Mouse (Mus musculus) brain, embryonic 14.5 days (tissue): ENCODE data around the gene Klf13. TPM values are rescaled to one million over a fixed set of nuclear protein-coding genes. Genes with fewer than 3 reads are reported as not detected.

Source experiments
- DNase-seq: peaks from one replicate; pipeline ENCODE4 v3.0.0-alpha.2; 2011; ENCODE audit warnings: low read depth
- CTCF ChIP-seq: fragments of 200-500 bp; IDR thresholded peaks from 2 replicates; pipeline ENCODE4 v1.5.1; 2012; ENCODE audit warnings: inconsistent platforms, mild to moderate bottlenecking, moderate library complexity, borderline replicate concordance; ENCODE audit not compliant: insufficient read depth, insufficient read length; ENCODE audit errors: extremely low read depth
- POLR2A ChIP-seq: fragments of 200-500 bp; IDR thresholded peaks from 2 replicates; pipeline ENCODE4 v1.6.1; 2012; ENCODE audit warnings: mild to moderate bottlenecking, inconsistent platforms, borderline replicate concordance; ENCODE audit not compliant: poor library complexity, insufficient read depth, insufficient read length, severe bottlenecking; ENCODE audit errors: extremely low read depth
- polyA plus RNA-seq: library from polyadenylated mRNA; depleted of rRNA; stranded (reverse); fragments of >200 nt; gene quantifications from 2 replicates; pipeline ENCODE4 v1.2.3, GENCODE M21; 2012

Klf13 gene
- polyA plus RNA-seq, 1 experiment: 19.8 TPM

GRCm38 (mm10) chr7:63877610-63878009 is 61.1 kb downstream of the Klf13 start:
- TF ChIP-seq POLR2A (no peak), CTCF (no peak)
- no peak for DNase-seq

DNA sequence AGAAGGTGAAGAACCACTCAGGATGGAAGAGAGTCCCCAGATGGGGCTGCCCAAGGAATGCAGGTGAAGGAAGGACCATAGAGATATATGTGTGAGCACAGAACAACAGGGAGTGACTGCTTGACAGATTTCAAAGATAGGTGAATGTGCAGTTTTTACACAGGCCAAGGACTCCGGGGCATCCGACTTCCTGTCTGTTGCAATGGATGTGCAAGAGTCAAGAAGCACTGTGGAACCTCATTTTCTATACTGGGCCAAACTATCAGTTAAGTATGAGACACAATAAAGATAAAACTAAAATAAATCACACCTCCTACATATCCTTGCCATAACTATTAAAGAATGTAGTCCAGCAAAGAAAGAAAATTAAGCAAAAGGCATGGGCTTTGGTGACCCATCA is 62.1 kb downstream of the Klf13 start:
- DNase-seq: no peak
- TF ChIP-seq CTCF: no peak
- TF ChIP-seq POLR2A: no peak

DNA sequence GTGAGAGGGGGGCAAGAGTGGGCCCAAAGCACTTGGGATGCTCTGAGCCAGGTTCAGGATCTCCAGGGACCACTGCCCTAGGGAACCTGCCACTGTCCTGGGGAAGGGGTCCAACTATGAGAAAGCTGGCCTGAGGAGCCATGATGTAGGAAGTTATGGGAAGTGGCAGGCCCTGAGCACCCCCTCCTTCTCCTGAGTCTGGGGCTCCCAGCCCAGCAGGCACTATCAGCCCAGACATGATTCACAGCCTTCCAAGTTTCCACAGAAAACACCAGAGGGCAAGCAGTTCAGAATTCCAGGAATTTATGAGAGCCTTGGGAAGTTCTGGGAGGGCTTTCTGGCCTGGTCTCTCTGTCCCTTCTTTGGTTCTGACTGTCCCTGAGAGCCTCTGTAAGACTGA is 63.0 kb downstream of the Klf13 start:
- no peak for DNase-seq
- TF ChIP-seq POLR2A (no peak), CTCF (no peak)

- DNase-seq: no peak
- TF ChIP-seq CTCF (no peak), POLR2A (no peak)
These were observed 64.8 kb downstream of the Klf13 start for GRCm38 (mm10) chr7:63873880-63874279.

DNA sequence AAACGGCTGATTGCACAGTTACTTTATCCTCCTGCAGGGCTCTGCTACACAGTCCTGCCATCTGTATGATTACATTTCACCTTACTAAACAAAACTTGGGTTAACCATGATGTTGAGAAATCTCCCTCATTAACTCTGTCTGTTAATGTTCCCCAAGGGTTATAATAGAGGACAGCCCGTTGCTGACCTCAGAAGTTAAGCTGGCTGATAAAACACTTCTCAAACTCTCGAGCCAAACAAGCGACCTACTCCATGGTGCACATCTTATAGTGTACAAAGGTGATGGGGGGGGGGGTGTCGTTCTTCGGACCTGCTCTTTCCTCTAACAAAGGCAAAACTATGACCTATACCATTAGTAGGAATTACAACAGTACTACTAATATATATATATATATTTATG is 67.0 kb downstream of the Klf13 start:
- DNase-seq: no peak
- TF ChIP-seq POLR2A (no peak), CTCF (no peak)

GRCm38 (mm10) chr7:63868356-63868918 is 70.3 kb downstream of the Klf13 start:
- TF ChIP-seq POLR2A: no peak
- no peak for TF ChIP-seq CTCF
- no peak for DNase-seq

- DNase-seq: no peak
- TF ChIP-seq CTCF (no peak), POLR2A (no peak)
These were observed 72.8 kb downstream of the Klf13 start for GRCm38 (mm10) chr7:63865911-63866310.

GRCm38 (mm10) chr7:63863046-63863445 is 75.7 kb downstream of the Klf13 start:
- TF ChIP-seq POLR2A: no peak
- no peak for TF ChIP-seq CTCF

GRCm38 (mm10) chr7:63861123-63861522 is 77.6 kb downstream of the Klf13 start:
- TF ChIP-seq CTCF: no peak
- TF ChIP-seq POLR2A: no peak
- no peak for DNase-seq

More at GRCm38 (mm10) chr7:63863046-63863445, 75.7 kb downstream of the Klf13 start:
- no peak for DNase-seq

- no peak for TF ChIP-seq POLR2A
- no peak for TF ChIP-seq CTCF
- peak; percentile 86 for DNase-seq
These were observed 80.1 kb downstream of the Klf13 start for GRCm38 (mm10) chr7:63858571-63859152.

GRCm38 (mm10) chr7:63857771-63858417 is 80.8 kb downstream of the Klf13 start:
- DNase-seq: peak; percentile 5
- no peak for TF ChIP-seq CTCF

DNA sequence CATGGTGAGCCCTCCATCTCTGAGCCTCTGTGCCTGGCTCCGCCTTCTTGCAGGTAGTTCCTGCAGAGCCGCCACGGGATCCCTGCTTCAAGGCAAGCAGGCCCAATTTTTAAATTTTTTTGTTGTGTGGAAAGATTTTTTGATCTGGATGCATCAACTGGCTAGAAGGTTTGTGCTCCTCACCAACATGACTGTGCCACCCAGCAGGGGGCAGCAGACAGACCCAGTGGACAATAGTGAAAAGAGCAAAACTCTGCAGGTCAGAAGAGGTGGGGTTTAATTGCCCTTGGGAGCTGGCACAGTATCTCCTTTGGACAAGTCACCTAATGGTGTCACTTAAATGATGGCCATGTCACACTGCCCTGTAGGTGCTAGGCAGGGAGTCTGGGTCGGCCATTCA is 83.4 kb downstream of the Klf13 start:
- TF ChIP-seq CTCF (peak; percentile 62; the same call in 1 of the 2 replicates), POLR2A (no peak)
- peak; percentile 53 for DNase-seq
